Mouse (Mus musculus): ENCODE results near the gene Rora. TPM values are rescaled to one million over a fixed set of nuclear protein-coding genes. Genes with fewer than 3 reads are reported as not detected.

The Rora gene
- polyA plus RNA-seq, 1 experiment from 2014 or later = 5.0 TPM

DNA sequence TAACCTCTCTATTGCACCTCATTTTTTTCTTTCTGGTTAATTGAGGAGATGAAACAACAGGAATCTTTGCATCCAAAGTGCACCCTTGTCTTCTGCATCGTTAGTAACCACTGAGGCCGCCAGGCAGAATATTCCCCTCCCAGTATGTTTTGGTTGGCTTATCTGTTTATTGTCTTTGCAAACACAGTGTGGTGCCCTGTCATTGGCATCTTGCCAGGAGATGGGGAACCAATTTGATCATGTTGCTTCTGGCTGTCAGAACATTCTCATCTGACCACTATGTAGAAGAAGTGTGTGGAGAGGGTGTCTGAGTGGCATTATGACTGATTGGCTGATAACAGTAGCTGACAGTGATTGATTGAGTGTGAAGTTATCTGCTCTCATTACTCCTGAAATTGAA lies 192.0 kb downstream of the Rora start:
- Histone ChIP-seq H3K27me3 (ENCODE audit: insufficient read depth, poor library complexity, severe bottlenecking) (no peaks in the 10 kb centered on the region), H3K4me3 (no peak overlapping the region), H3K9me3 (no peaks in the 10 kb centered on the region), H3K4me1 (0 out of 2 replicates have a peak, but pooled peaks cover 3% of the 10 kb centered on the region), H3K36me3 (no peaks in the 10 kb centered on the region), H3K27ac (no peak overlapping the region)
- no peak for DNase-seq (ENCODE audit: low spot score)
- WGBS = 39% methylated on average over 2 of the region's 2 CpGs

DNA sequence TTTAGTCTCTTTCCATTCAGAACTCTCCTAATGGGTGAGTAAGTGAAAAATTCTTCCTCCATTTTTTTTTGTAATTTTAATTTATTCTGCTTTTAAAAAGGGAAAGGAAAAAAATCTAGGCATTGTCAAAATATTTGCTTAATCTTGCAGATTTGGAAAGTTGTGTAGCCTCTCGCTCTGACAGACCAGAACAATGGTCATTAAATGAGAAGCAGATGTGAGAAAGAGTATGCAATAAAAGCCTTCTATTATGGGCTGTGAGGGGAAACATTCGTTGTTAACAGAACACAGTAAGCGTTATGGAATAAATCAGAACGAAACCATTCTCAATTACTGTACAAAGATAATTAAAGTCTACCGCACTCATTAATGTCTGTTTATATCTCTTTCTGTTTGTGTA lies 196.7 kb downstream of the Rora start:
- DNase-seq (ENCODE audit: low spot score) = no peak
- no peaks in the 10 kb centered on the region for H3K9me3 ChIP-seq
- H3K4me1 ChIP-seq = 0 out of 2 replicates have a peak, but pooled peaks cover 3% of the 10 kb centered on the region

DNA sequence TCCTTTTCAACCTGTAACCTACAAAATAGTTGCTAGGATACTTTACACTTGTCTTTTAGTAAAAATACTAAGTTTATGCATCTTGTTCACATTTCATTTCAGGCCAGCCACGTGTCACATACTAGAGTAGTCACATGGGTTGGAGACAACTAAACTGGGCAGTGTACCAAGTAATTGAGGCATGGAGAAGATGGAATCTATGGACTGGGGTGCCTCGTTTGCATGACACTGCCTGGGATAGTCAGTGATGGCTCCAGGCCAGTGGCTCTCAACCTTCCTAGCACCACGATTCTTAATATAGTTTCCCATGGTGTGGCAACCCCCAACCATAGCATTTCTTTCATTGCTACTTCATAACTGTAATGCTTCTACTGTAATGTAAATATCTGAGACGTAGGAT lies 198.6 kb downstream of the Rora start:
- Histone ChIP-seq H3K4me3 (no peak overlapping the region), H3K9me3 (no peaks in the 10 kb centered on the region), H3K27me3 (ENCODE audit: insufficient read depth, poor library complexity, severe bottlenecking) (no peaks in the 10 kb centered on the region), H3K36me3 (no peaks in the 10 kb centered on the region), H3K27ac (no peak overlapping the region), H3K4me1 (no peaks in the 10 kb centered on the region)
- WGBS = 74% methylated on average over 4 of the region's 4 CpGs
- no peak for DNase-seq (ENCODE audit: low spot score)

More for the DNA sequence above, 196.7 kb downstream of the Rora start:
- Histone ChIP-seq H3K27me3 (ENCODE audit: insufficient read depth, poor library complexity, severe bottlenecking) (no peaks in the 10 kb centered on the region), H3K27ac (no peak overlapping the region), H3K4me3 (no peak overlapping the region), H3K36me3 (no peaks in the 10 kb centered on the region)
- WGBS = 79% methylated on average over 5 of the region's 5 CpGs

DNA sequence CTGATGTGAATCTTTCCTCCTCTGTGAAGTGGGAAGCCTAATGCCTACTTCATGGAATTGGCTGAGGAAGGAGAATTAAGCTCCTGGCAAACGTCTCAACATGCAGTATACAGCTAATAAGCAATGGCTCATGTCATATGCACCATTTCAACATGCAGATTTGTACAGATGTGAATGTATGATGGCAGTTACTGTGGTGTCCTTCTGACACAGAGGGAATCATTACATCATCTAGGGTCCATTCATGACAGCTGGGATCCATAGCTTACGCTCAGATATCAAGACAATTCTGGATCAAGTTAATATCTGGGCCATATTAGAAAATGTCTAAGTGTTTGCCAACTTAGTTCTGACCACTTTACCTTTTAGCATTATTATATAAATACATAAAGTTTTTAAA lies 199.3 kb downstream of the Rora start:
- Histone ChIP-seq H3K4me3 (no peak overlapping the region), H3K27ac (no peak overlapping the region), H3K4me1 (no peaks in the 10 kb centered on the region), H3K9me3 (no peaks in the 10 kb centered on the region), H3K27me3 (ENCODE audit: insufficient read depth, poor library complexity, severe bottlenecking) (no peaks in the 10 kb centered on the region), H3K36me3 (no peaks in the 10 kb centered on the region)
- no peak for DNase-seq (ENCODE audit: low spot score)
- WGBS = 76% methylated on average over 2 of the region's 2 CpGs

DNA sequence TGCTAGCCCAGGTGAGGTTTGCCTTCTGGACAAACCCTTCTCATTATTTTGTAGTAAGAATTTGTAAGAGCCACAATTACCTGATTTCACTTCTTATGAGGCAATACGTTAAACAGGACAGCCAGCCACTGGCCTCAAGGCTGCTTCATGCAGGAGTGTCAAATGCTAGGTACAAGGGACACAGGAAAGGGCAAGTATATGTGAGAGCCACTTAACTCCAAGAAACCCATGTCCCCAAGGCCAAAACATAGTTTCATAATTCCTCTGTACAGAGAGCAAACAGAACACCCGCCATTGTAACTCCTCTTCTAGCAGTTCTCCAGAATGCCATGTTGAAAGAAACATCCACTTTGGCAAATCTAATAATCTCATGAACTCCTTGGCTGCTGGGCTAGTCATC lies 205.9 kb downstream of the Rora start:
- no peaks in the 10 kb centered on the region for H3K9me3 ChIP-seq
- H3K4me1 ChIP-seq = no peaks in the 10 kb centered on the region
- DNase-seq (ENCODE audit: low spot score) = no peak
- no peak overlapping the region for H3K4me3 ChIP-seq
- no peaks in the 10 kb centered on the region for H3K27me3 ChIP-seq (ENCODE audit: insufficient read depth, poor library complexity, severe bottlenecking)
- H3K27ac ChIP-seq = no peak overlapping the region
- H3K36me3 ChIP-seq = peaks cover 4% of the 10 kb centered on the region; the same call in 1 of the 2 replicates
- 79% methylated on average over 2 of the region's 2 CpGs for WGBS

- H3K4me3 ChIP-seq = no peak overlapping the region
- 77% methylated on average over 4 of the region's 4 CpGs for WGBS
- no peaks in the 10 kb centered on the region for H3K4me1 ChIP-seq
- H3K27me3 ChIP-seq (ENCODE audit: insufficient read depth, poor library complexity, severe bottlenecking) = no peaks in the 10 kb centered on the region
- DNase-seq (ENCODE audit: low spot score) = no peak
- H3K27ac ChIP-seq = no peak overlapping the region
- H3K36me3 ChIP-seq = peaks cover 4% of the 10 kb centered on the region; the same call in 1 of the 2 replicates
- H3K9me3 ChIP-seq = no peaks in the 10 kb centered on the region
Measured at GRCm38 (mm10) chr9:68866317-68866716, 212.7 kb downstream of the Rora start.

DNA sequence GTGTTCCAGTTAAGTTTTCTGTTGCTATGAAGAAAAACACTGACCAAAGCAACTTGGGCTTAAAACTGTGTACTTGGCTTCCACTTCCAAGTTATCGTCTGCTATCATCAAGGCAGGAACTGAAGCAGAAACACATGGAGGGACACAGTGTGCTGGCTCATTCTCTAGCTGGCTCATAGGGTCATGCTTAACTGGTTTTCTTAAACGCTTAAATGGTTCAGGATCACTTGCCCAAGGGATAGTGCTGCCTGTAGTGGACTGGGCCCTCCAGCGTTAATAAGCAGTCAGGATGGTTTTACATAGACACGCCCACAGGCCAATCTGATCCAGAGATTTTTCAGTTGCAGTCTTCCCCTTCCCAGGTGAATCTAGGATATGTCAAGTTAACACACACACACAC lies 220.3 kb downstream of the Rora start:
- Histone ChIP-seq H3K27ac (no peak overlapping the region), H3K9me3 (no peaks in the 10 kb centered on the region), H3K27me3 (ENCODE audit: insufficient read depth, poor library complexity, severe bottlenecking) (no peaks in the 10 kb centered on the region), H3K4me3 (no peak overlapping the region), H3K36me3 (no peaks in the 10 kb centered on the region), H3K4me1 (0 out of 2 replicates have a peak, but pooled peaks cover 3% of the 10 kb centered on the region)
- DNase-seq (ENCODE audit: low spot score) = no peak
- WGBS = 88% methylated on average over 4 of the region's 4 CpGs

DNA sequence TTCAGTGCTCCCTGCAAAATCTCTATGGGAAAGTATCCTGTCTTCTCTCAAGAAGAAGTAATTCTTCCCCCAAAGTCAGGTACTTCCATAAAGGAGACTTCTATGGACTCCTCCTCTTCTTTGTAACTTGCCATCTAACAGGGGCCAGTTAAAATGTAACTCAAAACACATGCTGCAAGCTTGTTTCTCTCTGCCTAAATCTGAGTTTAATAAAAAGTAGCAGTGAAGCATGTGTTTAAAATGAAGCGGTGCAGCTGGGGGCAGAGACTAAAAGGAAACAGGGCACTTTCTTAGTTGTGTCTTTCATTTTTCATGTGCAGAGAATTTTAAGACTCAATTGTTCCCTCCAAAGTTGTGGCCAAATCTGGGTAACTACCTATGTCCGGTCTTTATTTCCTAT lies 221.0 kb downstream of the Rora start:
- H3K36me3 ChIP-seq = no peaks in the 10 kb centered on the region
- H3K9me3 ChIP-seq = no peaks in the 10 kb centered on the region
- 91% methylated on average over 2 of the region's 2 CpGs for WGBS
- H3K4me3 ChIP-seq = no peak overlapping the region
- H3K27ac ChIP-seq = no peak overlapping the region
- no peaks in the 10 kb centered on the region for H3K27me3 ChIP-seq (ENCODE audit: insufficient read depth, poor library complexity, severe bottlenecking)
- DNase-seq (ENCODE audit: low spot score) = no peak
- H3K4me1 ChIP-seq = 0 out of 2 replicates have a peak, but pooled peaks cover 3% of the 10 kb centered on the region

GRCm38 (mm10) chr9:68875791-68876190 lies 222.2 kb downstream of the Rora start:
- WGBS = 78% methylated on average over 2 of the region's 2 CpGs
- no peak for DNase-seq (ENCODE audit: low spot score)
- Histone ChIP-seq H3K27ac (no peak overlapping the region), H3K27me3 (ENCODE audit: insufficient read depth, poor library complexity, severe bottlenecking) (no peaks in the 10 kb centered on the region), H3K36me3 (no peaks in the 10 kb centered on the region), H3K4me3 (no peak overlapping the region), H3K9me3 (no peaks in the 10 kb centered on the region), H3K4me1 (peaks cover 5% of the 10 kb centered on the region; the same call in 1 of the 2 replicates)

DNA sequence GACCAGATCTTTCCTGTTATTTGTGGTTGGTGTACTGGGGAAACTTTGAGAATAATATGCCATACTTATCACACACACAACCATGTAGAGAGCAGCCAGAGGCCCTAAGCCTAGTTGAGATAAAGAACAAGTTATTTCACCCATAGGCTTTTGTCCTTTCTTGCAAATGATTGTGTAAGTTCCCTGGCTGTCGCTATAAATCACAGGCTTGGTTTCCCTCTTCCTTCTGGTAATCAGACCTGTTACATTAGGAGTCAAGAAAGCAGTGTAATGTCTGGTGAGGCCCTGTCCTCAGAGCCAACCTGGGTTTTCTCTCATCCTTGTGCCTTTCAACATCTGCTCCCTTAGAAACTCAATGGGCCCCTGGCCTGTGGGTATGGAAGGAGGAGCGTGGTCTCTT lies 222.7 kb downstream of the Rora start:
- 77% methylated on average over 2 of the region's 2 CpGs for WGBS
- H3K27me3 ChIP-seq (ENCODE audit: insufficient read depth, poor library complexity, severe bottlenecking) = no peaks in the 10 kb centered on the region
- peaks cover 10% of the 10 kb centered on the region for H3K4me1 ChIP-seq
- H3K36me3 ChIP-seq = no peaks in the 10 kb centered on the region
- H3K27ac ChIP-seq = no peak overlapping the region
- H3K9me3 ChIP-seq = no peaks in the 10 kb centered on the region
- no peak overlapping the region for H3K4me3 ChIP-seq
- DNase-seq (ENCODE audit: low spot score) = no peak

- no peak for DNase-seq (ENCODE audit: low spot score)
- no peaks in the 10 kb centered on the region for H3K9me3 ChIP-seq
- H3K27ac ChIP-seq = no peak overlapping the region
- H3K36me3 ChIP-seq = no peaks in the 10 kb centered on the region
- no peak overlapping the region for H3K4me3 ChIP-seq
- WGBS = 59% methylated on average over 6 of the region's 6 CpGs
- H3K4me1 ChIP-seq = peaks cover 19% of the 10 kb centered on the region
- H3K27me3 ChIP-seq (ENCODE audit: insufficient read depth, poor library complexity, severe bottlenecking) = no peaks in the 10 kb centered on the region
Measured at GRCm38 (mm10) chr9:68881896-68882295, 228.3 kb downstream of the Rora start.

- Histone ChIP-seq H3K9me3 (no peaks in the 10 kb centered on the region), H3K27me3 (ENCODE audit: insufficient read depth, poor library complexity, severe bottlenecking) (no peaks in the 10 kb centered on the region), H3K36me3 (no peaks in the 10 kb centered on the region), H3K27ac (no peak overlapping the region), H3K4me3 (no peak overlapping the region), H3K4me1 (peaks cover 16% of the 10 kb centered on the region)
- no peak for DNase-seq (ENCODE audit: low spot score)
- 68% methylated on average over 6 of the region's 6 CpGs for WGBS
Measured at GRCm38 (mm10) chr9:68883005-68883404, 229.4 kb downstream of the Rora start.

GRCm38 (mm10) chr9:68883687-68884086 lies 230.1 kb downstream of the Rora start:
- no peak for DNase-seq (ENCODE audit: low spot score)
- Histone ChIP-seq H3K36me3 (no peaks in the 10 kb centered on the region), H3K4me3 (no peak overlapping the region), H3K4me1 (peaks cover 16% of the 10 kb centered on the region), H3K27ac (no peak overlapping the region), H3K27me3 (ENCODE audit: insufficient read depth, poor library complexity, severe bottlenecking) (peaks cover 3% of the 10 kb centered on the region; the same call in 1 of the 2 replicates), H3K9me3 (no peaks in the 10 kb centered on the region)
- WGBS = 48% methylated on average over 8 of the region's 8 CpGs

GRCm38 (mm10) chr9:68884451-68885035 lies 231.0 kb downstream of the Rora start:
- 76% methylated on average over 9 of the region's 9 CpGs for WGBS
- no peak overlapping the region for H3K27ac ChIP-seq
- no peaks in the 10 kb centered on the region for H3K9me3 ChIP-seq
- H3K36me3 ChIP-seq = no peaks in the 10 kb centered on the region
- no peak for DNase-seq (ENCODE audit: low spot score)
- H3K4me1 ChIP-seq = peaks cover 16% of the 10 kb centered on the region
- peaks cover 3% of the 10 kb centered on the region; the same call in 1 of the 2 replicates for H3K27me3 ChIP-seq (ENCODE audit: insufficient read depth, poor library complexity, severe bottlenecking)
- no peak overlapping the region for H3K4me3 ChIP-seq
